Mouse (Mus musculus) cortical plate, adult 2 months (tissue): ENCODE measurements at regions not wholly inside any gene's neighbourhood (a gene's known extent, or its start where the extent isn't known, plus 50 kb on each side); places are given as distances from the start of the nearest gene placed in this dataset.
A peak's percentile ranks its signal among the peaks of the same experiment; 100 is the strongest.

ENCODE experiments used
- H3K27ac ChIP-seq: fragments of 200-500 bp; 2 replicates; pipeline ENCODE4 v1.5.1; 2012; ENCODE audit warnings: low read length, control low read depth, inconsistent platforms; ENCODE audit not compliant: insufficient read depth
- H3K4me1 ChIP-seq: fragments of 200-500 bp; 2 replicates; pipeline ENCODE4 v1.6.1; 2011; ENCODE audit warnings: low read length; ENCODE audit not compliant: control insufficient read depth, insufficient read depth
- H3K4me3 ChIP-seq: fragments of 200-500 bp; 2 replicates; pipeline ENCODE4 v1.5.1; 2011; ENCODE audit warnings: mild to moderate bottlenecking, low read length, control low read depth; ENCODE audit not compliant: insufficient read depth
- CTCF ChIP-seq: fragments of 200-500 bp; IDR thresholded peaks from 2 replicates; pipeline ENCODE4 v1.5.1; 2011; ENCODE audit warnings: mild to moderate bottlenecking, control low read depth, low read length; ENCODE audit not compliant: insufficient read depth; ENCODE audit errors: extremely low read depth
- POLR2A ChIP-seq: fragments of 200-500 bp; IDR thresholded peaks from 2 replicates; pipeline ENCODE4 v1.6.1; 2011; ENCODE audit warnings: mild to moderate bottlenecking, low read length, control low read depth; ENCODE audit not compliant: insufficient read depth; ENCODE audit errors: extremely low read depth

- TF ChIP-seq CTCF, result no peak
- TF ChIP-seq POLR2A, result no peak
- Histone ChIP-seq H3K4me1 (no peaks in the 10 kb centered on the region; the same call in 1 of the 2 replicates), H3K4me3 (no peak overlapping the region), H3K27ac (no peak overlapping the region)
Observed at GRCm38 (mm10) chr17:55292656-55293055, 152.5 kb upstream of the St6gal2 start.

GRCm38 (mm10) chr17:55296701-55297100, 148.5 kb upstream of the St6gal2 start:
- no peak overlapping the region for H3K4me3 ChIP-seq
- 0 out of 2 replicates have a peak overlapping the region, but pooled peaks have one; percentile 23 for H3K27ac ChIP-seq
- H3K4me1 ChIP-seq, result no peaks in the 10 kb centered on the region
- no peak for TF ChIP-seq CTCF
- no peak for TF ChIP-seq POLR2A

GRCm38 (mm10) chr17:55298852-55299251, 146.3 kb upstream of the St6gal2 start:
- Histone ChIP-seq H3K27ac (peak overlapping the region; percentile 46; the same call in 1 of the 2 replicates), H3K4me3 (no peak overlapping the region), H3K4me1 (no peaks in the 10 kb centered on the region)
- TF ChIP-seq CTCF, result no peak
- TF ChIP-seq POLR2A, result no peak

- H3K4me1 ChIP-seq, result no peaks in the 10 kb centered on the region
- TF ChIP-seq CTCF (no peak), POLR2A (no peak)
- H3K27ac ChIP-seq, result no peak overlapping the region
- H3K4me3 ChIP-seq, result no peak overlapping the region
Observed at GRCm38 (mm10) chr17:55320959-55321358, 124.2 kb upstream of the St6gal2 start.

GRCm38 (mm10) chr17:55359305-55359704, 85.9 kb upstream of the St6gal2 start:
- Histone ChIP-seq H3K4me3 (no peak overlapping the region), H3K4me1 (no peaks in the 10 kb centered on the region), H3K27ac (no peak overlapping the region)
- TF ChIP-seq CTCF (no peak), POLR2A (no peak)

- no peak overlapping the region for H3K4me3 ChIP-seq
- peak overlapping the region; percentile 40; the same call in 1 of the 2 replicates for H3K27ac ChIP-seq
- TF ChIP-seq CTCF (no peak), POLR2A (no peak)
- H3K4me1 ChIP-seq, result peaks cover 2% of the 10 kb centered on the region; the same call in 1 of the 2 replicates
Observed at GRCm38 (mm10) chr17:55367064-55367463, 78.1 kb upstream of the St6gal2 start.

- peak overlapping the region; percentile 40; the same call in 1 of the 2 replicates for H3K27ac ChIP-seq
- peaks cover 2% of the 10 kb centered on the region; the same call in 1 of the 2 replicates for H3K4me1 ChIP-seq
- H3K4me3 ChIP-seq, result no peak overlapping the region
- no peak for TF ChIP-seq POLR2A
- no peak for TF ChIP-seq CTCF
Observed at GRCm38 (mm10) chr17:55367464-55368207, 77.5 kb upstream of the St6gal2 start.
